Mouse (Mus musculus) testis, adult 10 weeks (tissue): Measurements from ENCODE around the gene Fscb. TPM values are rescaled to one million over a fixed set of nuclear protein-coding genes. Genes with fewer than 3 reads are reported as not detected.

Source experiments
- polyA plus RNA-seq: library from polyadenylated mRNA; stranded (reverse); fragments of 350-450 nt; fragmentation: Illumina TruSeq; extraction: RNeasy Lipid Tissue Mini Kit (QIAGEN cat#74804); gene quantifications from one replicate; pipeline ENCODE4 v1.2.3, GENCODE M21; 2014; ENCODE audit warnings: low read depth, low replicate concordance

Gene Fscb
- polyA plus RNA-seq = 351 TPM

DNA sequence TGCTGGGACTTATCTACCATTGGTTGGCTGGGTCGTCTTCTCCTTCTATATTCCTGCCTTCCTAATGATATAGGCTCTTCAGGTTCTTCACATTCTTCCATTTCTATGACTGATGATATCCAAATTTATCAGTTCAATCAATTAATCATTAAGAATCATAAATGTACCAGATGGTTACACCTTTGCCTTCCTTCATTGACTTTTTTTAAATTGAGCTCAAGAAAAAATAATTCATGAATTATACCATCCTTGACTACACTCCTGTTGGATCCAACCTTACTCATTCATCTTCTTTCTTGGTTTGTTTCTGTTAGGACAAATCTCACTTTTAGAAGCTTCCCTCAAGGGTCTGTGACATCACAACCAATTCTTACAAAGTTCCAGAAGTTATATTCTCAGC, at the start of gene Fscb:
Gene Fscb (minus strand): TSS at position 101 of the 400 bp plus-strand sequence.

